Mouse (Mus musculus): ENCODE data around the gene Tagln. TPM values are rescaled to one million over a fixed set of nuclear protein-coding genes. Genes with fewer than 3 reads are reported as not detected.

Gene Tagln
- polyA plus RNA-seq, 1 experiment: 9.9 TPM

DNA sequence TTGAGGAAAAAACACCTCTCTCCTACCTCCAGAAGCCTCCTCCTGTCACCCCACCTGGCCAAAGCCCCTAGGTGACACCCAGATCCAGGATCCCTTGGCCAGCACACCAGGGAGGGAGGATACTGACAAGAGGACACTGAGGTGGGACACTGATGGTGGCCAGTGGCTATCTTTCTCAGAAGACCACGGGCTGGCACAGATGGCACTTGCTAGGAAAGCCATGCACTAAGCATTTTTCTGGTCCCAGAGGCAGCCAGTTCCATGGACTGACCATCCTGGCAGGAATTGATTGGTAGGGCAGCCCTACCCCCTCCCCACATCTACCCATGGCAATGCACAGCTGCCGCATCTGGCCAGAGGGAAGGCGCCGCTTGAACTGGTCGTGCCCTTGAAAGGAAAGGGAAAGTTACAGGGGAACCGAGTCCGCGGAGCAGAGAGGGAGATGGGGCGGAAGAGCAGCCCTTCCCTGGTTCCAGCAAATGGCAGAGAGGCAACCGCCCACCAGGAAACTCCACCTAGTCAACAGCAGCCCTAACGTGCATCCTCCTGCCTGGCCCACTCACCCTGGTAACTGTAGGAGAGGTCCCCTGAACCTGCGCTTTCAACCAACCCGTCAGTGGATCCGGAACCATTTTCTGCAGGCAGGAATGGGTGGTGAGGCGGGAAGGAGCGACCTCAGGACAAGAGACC is 10.5 kb upstream of the Tagln start:
- TF ChIP-seq CTCF (IDR thresholded peaks at IDR 0.05; ENCODE audit: low read depth, low read length) (no peak), POLR2A (IDR thresholded peaks at IDR 0.05; ENCODE audit: borderline replicate concordance, low read depth, low read length) (no peak)
- H3K4me1 ChIP-seq (ENCODE audit: control insufficient read depth, insufficient read depth, low read length): peaks cover 14% of the 10 kb centered on the region
- H3K27ac ChIP-seq (ENCODE audit: insufficient read depth, low read depth, low read length): no peak overlapping the region
- no peak overlapping the region for H3K4me3 ChIP-seq (ENCODE audit: insufficient read depth, low read length)

DNA sequence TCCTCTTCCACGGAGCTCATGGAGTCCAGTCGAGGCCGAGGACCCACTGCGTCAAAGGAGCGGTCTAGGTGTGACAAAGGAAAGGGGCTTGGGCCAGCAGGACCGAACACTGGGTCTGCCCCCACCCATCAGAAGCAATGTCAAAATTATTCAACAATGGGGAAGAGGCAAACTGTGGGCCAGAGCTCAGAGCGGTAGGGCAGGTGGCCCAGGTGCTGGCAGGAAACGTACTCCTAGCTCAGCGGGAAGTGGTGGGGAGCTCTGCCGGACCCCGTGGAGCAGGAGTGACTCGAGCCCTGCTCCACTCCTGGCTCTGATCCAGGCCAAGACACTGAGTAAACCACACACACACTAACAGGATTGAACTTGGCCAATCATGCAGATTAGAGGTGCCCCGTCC is 9.9 kb upstream of the Tagln start:
- Histone ChIP-seq H3K4me3 (ENCODE audit: insufficient read depth, low read length) (no peak overlapping the region), H3K27ac (ENCODE audit: insufficient read depth, low read depth, low read length) (no peak overlapping the region), H3K4me1 (ENCODE audit: control insufficient read depth, insufficient read depth, low read length) (peaks cover 14% of the 10 kb centered on the region)
- TF ChIP-seq POLR2A (IDR thresholded peaks at IDR 0.05; ENCODE audit: borderline replicate concordance, low read depth, low read length) (no peak), CTCF (IDR thresholded peaks at IDR 0.05; ENCODE audit: low read depth, low read length) (no peak)

- Histone ChIP-seq H3K4me1 (ENCODE audit: control insufficient read depth, insufficient read depth, low read length) (peaks cover 14% of the 10 kb centered on the region), H3K27ac (ENCODE audit: insufficient read depth, low read depth, low read length) (no peak overlapping the region), H3K4me3 (ENCODE audit: insufficient read depth, low read length) (no peak overlapping the region)
- no peak for TF ChIP-seq CTCF (IDR thresholded peaks at IDR 0.05; ENCODE audit: low read depth, low read length)
- no peak for TF ChIP-seq POLR2A (IDR thresholded peaks at IDR 0.05; ENCODE audit: borderline replicate concordance, low read depth, low read length)
Measured at GRCm38 (mm10) chr9:45944506-45945400, 8.9 kb upstream of the Tagln start.

- no peak overlapping the region for H3K4me3 ChIP-seq (ENCODE audit: insufficient read depth, low read length)
- peaks cover 14% of the 10 kb centered on the region for H3K4me1 ChIP-seq (ENCODE audit: control insufficient read depth, insufficient read depth, low read length)
- H3K27ac ChIP-seq (ENCODE audit: insufficient read depth, low read depth, low read length): no peak overlapping the region
- TF ChIP-seq CTCF (IDR thresholded peaks at IDR 0.05; ENCODE audit: low read depth, low read length): no peak
- no peak for TF ChIP-seq POLR2A (IDR thresholded peaks at IDR 0.05; ENCODE audit: borderline replicate concordance, low read depth, low read length)
Measured at GRCm38 (mm10) chr9:45943628-45944505, 8.0 kb upstream of the Tagln start.

- H3K4me3 ChIP-seq (ENCODE audit: insufficient read depth, low read length): no peak overlapping the region
- no peak for TF ChIP-seq POLR2A (IDR thresholded peaks at IDR 0.05; ENCODE audit: borderline replicate concordance, low read depth, low read length)
- no peak for TF ChIP-seq CTCF (IDR thresholded peaks at IDR 0.05; ENCODE audit: low read depth, low read length)
- H3K4me1 ChIP-seq (ENCODE audit: control insufficient read depth, insufficient read depth, low read length): peaks cover 14% of the 10 kb centered on the region
- no peak overlapping the region for H3K27ac ChIP-seq (ENCODE audit: insufficient read depth, low read depth, low read length)
Measured at GRCm38 (mm10) chr9:45942916-45943315, 7.1 kb upstream of the Tagln start.

DNA sequence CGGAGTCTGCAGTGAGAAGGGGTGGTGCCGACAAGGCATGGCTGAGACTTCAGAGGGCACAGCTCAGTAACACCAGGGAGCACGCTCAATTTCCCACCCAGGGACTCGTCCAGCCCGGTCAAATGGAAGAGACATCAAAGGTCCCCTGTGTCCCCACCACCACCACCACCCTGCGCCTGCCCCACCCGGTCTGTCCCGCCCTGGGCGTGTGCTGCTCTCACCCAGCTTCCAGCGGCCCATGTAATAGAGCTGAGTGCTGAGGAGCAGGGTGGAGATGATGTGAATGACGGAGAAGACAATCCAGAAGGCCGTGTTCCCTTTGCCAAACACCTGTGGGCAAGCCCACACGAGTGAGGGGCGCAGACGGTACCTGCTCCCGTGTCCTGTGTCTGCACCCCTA is 6.6 kb upstream of the Tagln start:
- Histone ChIP-seq H3K4me1 (ENCODE audit: control insufficient read depth, insufficient read depth, low read length) (peaks cover 14% of the 10 kb centered on the region), H3K4me3 (ENCODE audit: insufficient read depth, low read length) (no peak overlapping the region), H3K27ac (ENCODE audit: insufficient read depth, low read depth, low read length) (no peak overlapping the region)
- TF ChIP-seq CTCF (IDR thresholded peaks at IDR 0.05; ENCODE audit: low read depth, low read length): no peak
- no peak for TF ChIP-seq POLR2A (IDR thresholded peaks at IDR 0.05; ENCODE audit: borderline replicate concordance, low read depth, low read length)

DNA sequence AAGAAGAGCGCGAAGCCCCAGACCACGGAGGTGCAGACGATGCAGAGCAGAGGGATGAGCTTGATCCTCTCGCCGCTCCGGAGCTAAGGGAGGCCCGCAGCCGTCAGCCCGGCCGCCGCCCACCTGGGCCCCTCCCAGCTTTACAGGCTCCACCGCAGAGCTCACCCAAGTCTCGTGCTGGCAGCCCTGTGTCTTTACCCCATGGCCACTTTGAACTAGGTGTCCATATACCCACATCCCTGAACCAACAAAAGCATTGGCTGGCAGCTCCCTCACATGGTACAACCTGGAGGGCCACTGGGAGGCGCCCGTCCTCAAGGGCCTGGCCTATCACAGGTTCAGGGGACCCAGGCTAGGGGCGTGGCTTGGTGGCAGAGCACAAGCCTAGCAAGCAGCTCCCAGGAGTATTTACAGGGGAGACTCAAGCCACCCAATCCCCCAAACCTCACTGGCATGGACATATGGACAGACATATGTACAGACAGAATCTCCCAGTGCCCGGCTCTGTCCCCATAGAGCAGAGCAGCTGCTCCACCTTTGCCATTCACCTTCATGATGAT is 5.6 kb upstream of the Tagln start:
- H3K4me1 ChIP-seq (ENCODE audit: control insufficient read depth, insufficient read depth, low read length): peaks cover 14% of the 10 kb centered on the region
- no peak overlapping the region for H3K4me3 ChIP-seq (ENCODE audit: insufficient read depth, low read length)
- TF ChIP-seq POLR2A (IDR thresholded peaks at IDR 0.05; ENCODE audit: borderline replicate concordance, low read depth, low read length): no peak
- no peak for TF ChIP-seq CTCF (IDR thresholded peaks at IDR 0.05; ENCODE audit: low read depth, low read length)
- no peak overlapping the region for H3K27ac ChIP-seq (ENCODE audit: insufficient read depth, low read depth, low read length)

- TF ChIP-seq CTCF (IDR thresholded peaks at IDR 0.05; ENCODE audit: low read depth, low read length) (no peak), POLR2A (IDR thresholded peaks at IDR 0.05; ENCODE audit: borderline replicate concordance, low read depth, low read length) (no peak)
- Histone ChIP-seq H3K27ac (ENCODE audit: insufficient read depth, low read depth, low read length) (no peak overlapping the region), H3K4me3 (ENCODE audit: insufficient read depth, low read length) (no peak overlapping the region), H3K4me1 (ENCODE audit: control insufficient read depth, insufficient read depth, low read length) (peaks cover 6% of the 10 kb centered on the region)
Measured at GRCm38 (mm10) chr9:45939794-45940193, 3.9 kb upstream of the Tagln start.

DNA sequence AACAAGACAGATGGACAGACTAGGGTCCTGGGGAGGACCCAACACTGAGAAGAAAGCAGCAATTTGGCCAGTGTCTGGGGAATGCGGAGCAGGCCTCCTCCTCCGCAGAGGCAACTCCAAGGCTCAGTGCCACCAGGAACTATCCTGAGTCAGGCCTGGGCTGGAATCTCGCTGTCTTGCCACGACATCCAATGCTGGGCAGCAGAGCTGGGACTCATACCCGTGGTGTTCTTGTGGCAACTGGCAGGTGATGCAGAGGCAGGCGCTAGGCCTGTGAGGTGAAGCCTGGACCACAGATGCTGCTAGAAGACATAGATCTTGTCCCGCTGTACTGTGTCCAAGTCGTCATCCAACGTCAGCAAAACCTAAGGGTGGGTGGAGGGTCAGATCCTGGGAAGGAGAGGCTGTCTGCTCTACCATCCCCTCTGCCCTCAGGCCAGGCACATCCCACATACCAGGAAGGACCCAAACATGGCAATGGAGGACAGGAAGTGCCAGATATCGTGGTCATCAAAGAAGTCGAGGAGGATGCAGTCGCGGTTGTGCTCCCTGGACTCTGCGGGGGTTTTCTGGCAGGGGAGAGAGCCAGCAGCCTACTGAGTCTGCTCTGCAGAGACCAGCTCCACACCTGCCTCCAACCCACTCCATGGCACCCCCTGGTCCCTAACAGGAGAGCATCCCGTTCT is 3.2 kb upstream of the Tagln start:
- no peaks in the 10 kb centered on the region for H3K4me1 ChIP-seq (ENCODE audit: control insufficient read depth, insufficient read depth, low read length)
- TF ChIP-seq CTCF (IDR thresholded peaks at IDR 0.05; ENCODE audit: low read depth, low read length) (no peak), POLR2A (IDR thresholded peaks at IDR 0.05; ENCODE audit: borderline replicate concordance, low read depth, low read length) (no peak)

More for the DNA sequence above, 3.2 kb upstream of the Tagln start:
- no peak overlapping the region for H3K4me3 ChIP-seq (ENCODE audit: insufficient read depth, low read length)
- no peak overlapping the region for H3K27ac ChIP-seq (ENCODE audit: insufficient read depth, low read depth, low read length)

All from bone marrow macrophage, adult 2 months (primary cell).